Mouse (Mus musculus): ENCODE data around the gene Rgs7bp.

DNA sequence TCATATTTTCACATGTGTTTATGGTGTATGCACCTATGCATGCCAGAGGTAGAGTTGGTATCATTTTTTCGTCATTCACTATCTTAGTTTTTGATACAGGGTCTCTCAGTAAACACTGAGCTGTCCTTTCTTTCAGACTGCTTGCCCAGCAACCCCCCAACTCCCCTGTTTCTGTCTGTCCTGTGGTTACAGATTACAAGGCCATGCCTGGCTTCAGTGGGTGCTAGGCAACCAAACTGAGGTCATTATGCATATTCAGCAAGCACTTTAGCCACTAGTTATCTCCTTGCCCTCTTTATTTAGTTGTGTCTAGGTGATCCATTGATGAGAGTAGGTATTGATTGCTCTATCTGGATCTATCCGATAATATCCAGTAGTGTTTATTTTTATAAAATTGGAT is 41.6 kb upstream of the Rgs7bp start:
- TF ChIP-seq EP300 (IDR thresholded peaks at IDR 0.05; ENCODE audit: low read depth in 1 of 2, low read length in 2 of 2) (no peak), POLR2A (IDR thresholded peaks at IDR 0.05; ENCODE audit: control insufficient read depth in 1 of 2, insufficient read depth in 1 of 2, low read depth in 1 of 2, low read length in 2 of 2, poor library complexity in 1 of 2) (no peak), USF2 (IDR thresholded peaks at IDR 0.05; ENCODE audit: borderline replicate concordance in 1 of 2, insufficient read depth in 1 of 2, low read depth in 1 of 2, low read length in 2 of 2) (no peak)

Measured in MEL (cell line).